Mouse (Mus musculus) kidney, embryonic 14.5 days (tissue): Measurements from ENCODE around the gene Vmn1r195. TPM values are rescaled to one million over a fixed set of nuclear protein-coding genes. Genes with fewer than 3 reads are reported as not detected.

Experiments
- ATAC-seq: fragments of 200-750 bp; cut with Nextera tagmentation; 2 replicates; pipeline ENCODE4 v1.8.0; 2017; ENCODE audit warnings: moderate number of reproducible peaks, mild to moderate bottlenecking, moderate TSS enrichment, moderate library complexity; ENCODE audit not compliant: low FRiP score, low TSS enrichment
- H3K27ac ChIP-seq: fragments of 300-500 bp; sonication (generic); 2 replicates; pipeline ENCODE4 v1.5.1; 2014; ENCODE audit warnings: low read depth, mild to moderate bottlenecking, low read length, moderate library complexity, mixed read lengths
- H3K27me3 ChIP-seq: fragments of 300-500 bp; sonication (generic); 2 replicates; pipeline ENCODE4 v1.6.1; 2014; ENCODE audit warnings: mild to moderate bottlenecking, low read length; ENCODE audit not compliant: control insufficient read depth, insufficient read depth
- H3K36me3 ChIP-seq: fragments of 300-500 bp; sonication (generic); 2 replicates; pipeline ENCODE4 v1.6.1; 2014; ENCODE audit warnings: low read length, mixed read lengths; ENCODE audit not compliant: control insufficient read depth, insufficient read depth
- H3K4me1 ChIP-seq: fragments of 300-500 bp; sonication (generic); 2 replicates; pipeline ENCODE4 v1.6.1; 2014; ENCODE audit warnings: low read length, mixed read lengths; ENCODE audit not compliant: control insufficient read depth, insufficient read depth
- H3K4me2 ChIP-seq: fragments of 300-500 bp; sonication (generic); replicated peaks from 2 replicates; pipeline ENCODE4 v1.6.1; 2014; ENCODE audit warnings: low read depth, mild to moderate bottlenecking, low read length
- H3K4me3 ChIP-seq: fragments of 300-500 bp; sonication (generic); 2 replicates; pipeline ENCODE4 v1.5.1; 2014; ENCODE audit warnings: mild to moderate bottlenecking, low read length
- H3K9ac ChIP-seq: fragments of 300-500 bp; sonication (generic); 2 replicates; pipeline ENCODE4 v1.6.1; 2014; ENCODE audit warnings: low read depth, mild to moderate bottlenecking, low read length, moderate library complexity
- H3K9me3 ChIP-seq: fragments of 300-500 bp; sonication (generic); 2 replicates; pipeline ENCODE4 v1.6.1; 2016; ENCODE audit warnings: low read length; ENCODE audit not compliant: control insufficient read depth
- polyA plus RNA-seq: library from polyadenylated mRNA; unstranded; fragments of >200 nt; fragmentation: Nextera tagmentation; extraction: Ambion mirVana; gene quantifications from 2 replicates; pipeline ENCODE4 v1.2.1, GENCODE M21; 2014

Gene Vmn1r195
- polyA plus RNA-seq, 1 experiment from 2014 or later: not detected

DNA sequence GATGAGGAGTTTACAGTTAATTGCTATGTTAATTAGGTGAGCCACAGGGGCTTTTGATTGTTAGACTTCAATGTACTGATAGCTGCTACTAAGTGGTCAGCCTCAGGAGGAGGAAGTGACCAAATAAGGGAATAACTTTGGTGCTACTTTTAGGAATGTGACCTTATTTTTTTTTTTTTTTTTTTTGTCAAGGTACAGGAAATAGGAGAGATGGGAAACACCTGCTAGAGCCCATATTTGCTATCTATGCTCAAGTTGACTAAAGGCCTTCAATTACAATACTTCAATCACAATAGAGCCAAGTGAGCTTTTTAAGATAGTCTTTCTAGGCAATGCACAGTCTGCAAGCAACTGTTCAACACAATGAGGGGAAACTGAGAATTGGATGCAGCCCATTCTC is 49.8 kb downstream of the Vmn1r195 start:
- H3K9ac ChIP-seq: no peak overlapping the region
- H3K9me3 ChIP-seq: no peaks in the 10 kb centered on the region
- no peak overlapping the region for H3K4me2 ChIP-seq
- no peak overlapping the region for H3K4me3 ChIP-seq
- H3K27me3 ChIP-seq: no peaks in the 10 kb centered on the region
- no peaks in the 10 kb centered on the region for H3K4me1 ChIP-seq
- H3K36me3 ChIP-seq: no peaks in the 10 kb centered on the region
- H3K27ac ChIP-seq: no peak overlapping the region
- ATAC-seq: no peak

DNA sequence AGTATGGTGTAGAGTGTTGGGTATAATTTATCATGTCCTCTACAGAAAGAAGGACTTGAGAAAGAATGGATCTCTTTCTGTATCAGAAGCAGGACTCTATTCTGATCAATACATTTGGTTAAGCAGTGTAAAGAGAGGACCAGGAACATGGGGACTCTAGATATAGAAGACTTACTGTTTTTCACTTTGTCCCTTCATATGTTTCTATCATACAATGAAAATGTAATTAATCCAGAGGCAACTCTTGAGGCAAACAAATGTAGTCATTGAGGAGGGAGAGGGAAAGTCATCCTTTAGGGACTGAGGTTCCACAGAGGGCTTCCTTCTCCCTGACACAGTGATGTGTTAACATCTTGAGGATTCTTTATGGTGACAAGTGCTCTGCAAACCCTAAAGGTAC is 54.0 kb downstream of the Vmn1r195 start, which contains the start of gene Vmn1r197:
Gene Vmn1r197 (plus strand): TSS at position 301 of the 400 bp plus-strand sequence.
- H3K27me3 ChIP-seq: no peaks in the 10 kb centered on the region
- no peaks in the 10 kb centered on the region for H3K36me3 ChIP-seq
- ATAC-seq: no peak
- no peaks in the 10 kb centered on the region for H3K4me1 ChIP-seq
- H3K4me3 ChIP-seq: no peak within 1 kb of the TSS
- H3K9ac ChIP-seq: no peak within 1 kb of the TSS
- H3K9me3 ChIP-seq: no peaks in the 10 kb centered on the region
- H3K4me2 ChIP-seq: no peak within 1 kb of the TSS
- H3K27ac ChIP-seq: no peak within 1 kb of the TSS

Other genes starting within 250 kb of the Vmn1r195 start
- 8.6 and 14.9 TPM in 2 replicates for gene Hist1h2ah, start 235.0 kb upstream of the Vmn1r195 start, polyA plus RNA-seq
- 14.1 and 26.0 TPM in 2 replicates for gene Hist1h2bk, start 234.7 kb upstream of the Vmn1r195 start, polyA plus RNA-seq
- 33.2 and 38.0 TPM in 2 replicates for gene Hist1h4i, start 229.2 kb upstream of the Vmn1r195 start, polyA plus RNA-seq
- gene Hist1h2ag, start 227.6 kb upstream of the Vmn1r195 start, polyA plus RNA-seq: 81.2 and 125 TPM in 2 replicates
- 18.7 and 33.9 TPM in 2 replicates for gene Hist1h2bj, start 227.3 kb upstream of the Vmn1r195 start, polyA plus RNA-seq
- not detected in 2 replicates for gene Vmn1r188, start 186.1 kb upstream of the Vmn1r195 start, polyA plus RNA-seq
- not detected in 2 replicates for gene Vmn1r189, start 164.7 kb upstream of the Vmn1r195 start, polyA plus RNA-seq
- gene Vmn1r191, start 86.6 kb upstream of the Vmn1r195 start, polyA plus RNA-seq: not detected in 2 replicates
- not detected in 2 replicates for gene Vmn1r192, start 79.4 kb upstream of the Vmn1r195 start, polyA plus RNA-seq
- gene Vmn1r193, start 47.4 kb upstream of the Vmn1r195 start, polyA plus RNA-seq: not detected in 2 replicates
- not detected in 2 replicates for gene Vmn1r194, start 26.3 kb upstream of the Vmn1r195 start, polyA plus RNA-seq
- gene Vmn1r196, start 19.4 kb downstream of the Vmn1r195 start, polyA plus RNA-seq: not detected in 2 replicates
- gene Vmn1r197, start 54.1 kb downstream of the Vmn1r195 start, polyA plus RNA-seq: not detected in 2 replicates
- gene Vmn1r198, start 79.8 kb downstream of the Vmn1r195 start, polyA plus RNA-seq: not detected in 2 replicates
- not detected in 2 replicates for gene Vmn1r199, start 109.3 kb downstream of the Vmn1r195 start, polyA plus RNA-seq
- not detected in 2 replicates for gene Vmn1r200, start 119.9 kb downstream of the Vmn1r195 start, polyA plus RNA-seq
- gene Vmn1r201, start 201.4 kb downstream of the Vmn1r195 start, polyA plus RNA-seq: not detected in 2 replicates
- not detected in 2 replicates for gene Vmn1r202, start 234.9 kb downstream of the Vmn1r195 start, polyA plus RNA-seq
- gene Vmn1r203, start 247.6 kb downstream of the Vmn1r195 start, polyA plus RNA-seq: not detected in 2 replicates